In genomic region chr11:17951336-17951735, GRCm38 (mm10) we compare ENCODE assay signal across 12 mouse cellular contexts. TPM values are rescaled to one million over a fixed set of nuclear protein-coding genes. Genes with fewer than 3 reads are reported as not detected.
DNase-seq lines count a peak whose midpoint lies in the region; ATAC-seq and TF ChIP-seq lines count a peak whose summit lies in the region.
"Had no signal": no experiment of that assay in that cellular context is flagged by ENCODE, and none has a peak within 500 bp of the region (broad histone marks: within the 10 kb centered on the region; RNA-seq: fewer than 3 reads in every experiment).

No protein-coding gene starts in this region.

- no peak overlapping the region for H3K27ac ChIP-seq in hindbrain, embryonic 15.5 days (replicated peaks)
- no peak overlapping the region for H3K27ac ChIP-seq in hindbrain, embryonic 11.5 days (ENCODE audit: low read depth, low read length)
- H3K27ac ChIP-seq in cerebellum, adult 2 months (ENCODE audit: insufficient read depth, low read length): no peak overlapping the region
- no peak overlapping the region for H3K27ac ChIP-seq in liver, embryonic 12.5 days
- H3K27ac ChIP-seq: intestine, embryonic 15.5 days; liver, embryonic 13.5 days had no signal

- H3K4me2 ChIP-seq in hindbrain, embryonic 15.5 days: peak overlapping the region; percentile 74; the same call in 1 of the 2 replicates
- H3K4me2 ChIP-seq in hindbrain, embryonic 11.5 days (replicated peaks; ENCODE audit: low read depth, low read length): no peak overlapping the region
- no peak overlapping the region for H3K4me2 ChIP-seq in liver, embryonic 12.5 days
- H3K4me2 ChIP-seq: intestine, embryonic 15.5 days; liver, embryonic 13.5 days had no signal

- H3K36me3 ChIP-seq in hindbrain, embryonic 15.5 days: peaks cover 23% of the 10 kb centered on the region
- peaks cover 5% of the 10 kb centered on the region; the same call in 1 of the 2 replicates for H3K36me3 ChIP-seq in hindbrain, embryonic 11.5 days (ENCODE audit: control insufficient read depth, insufficient read depth, low read length)
- peaks cover 44% of the 10 kb centered on the region for H3K36me3 ChIP-seq in liver, embryonic 12.5 days

- H3K9me3 ChIP-seq in hindbrain, embryonic 15.5 days: no peaks in the 10 kb centered on the region
- H3K9me3 ChIP-seq in hindbrain, embryonic 11.5 days (ENCODE audit: control insufficient read depth, low read length): no peaks in the 10 kb centered on the region
- no peaks in the 10 kb centered on the region for H3K9me3 ChIP-seq in liver, embryonic 12.5 days (replicated peaks)
- H3K9me3 ChIP-seq: intestine, embryonic 15.5 days; liver, embryonic 13.5 days had no signal

- no peak overlapping the region for H3K4me3 ChIP-seq in hindbrain, embryonic 15.5 days
- H3K4me3 ChIP-seq in hindbrain, embryonic 11.5 days (ENCODE audit: low read depth, low read length): no peak overlapping the region
- no peak overlapping the region for H3K4me3 ChIP-seq in cerebellum, adult 2 months (replicated peaks; ENCODE audit: insufficient read depth, low read depth, low read length)
- H3K4me3 ChIP-seq in liver, embryonic 12.5 days: no peak overlapping the region
- H3K4me3 ChIP-seq: intestine, embryonic 15.5 days; liver, embryonic 13.5 days had no signal

- TF ChIP-seq POLR2A in cerebellum, adult 2 months (IDR thresholded peaks at IDR 0.05; ENCODE audit: borderline replicate concordance, insufficient read depth, low read length): no peak

- TF ChIP-seq CTCF in cerebellum, adult 2 months (IDR thresholded peaks at IDR 0.05; ENCODE audit: borderline replicate concordance, insufficient read depth, low read depth, low read length): no peak

- no peak overlapping the region for H3K9ac ChIP-seq in hindbrain, embryonic 15.5 days
- H3K9ac ChIP-seq in hindbrain, embryonic 11.5 days (ENCODE audit: low read depth, low read length): no peak overlapping the region
- H3K9ac ChIP-seq in liver, embryonic 12.5 days: no peak overlapping the region
- H3K9ac ChIP-seq: intestine, embryonic 15.5 days; liver, embryonic 13.5 days had no signal

- DNase-seq in hindbrain, embryonic 11.5 days (ENCODE audit: low spot score): no peak
- peak; percentile 41 to 51 for DNase-seq in cerebellum, adult 2 months
- DNase-seq in layer of hippocampus, adult 18-20 months (ENCODE audit: low spot score in 2 of 2): peak; percentile 15 to 67
- DNase-seq in right cerebral cortex, adult 18-20 months: peak; percentile 48
- no peak for DNase-seq in thymus, postnatal 14 days
- DNase-seq: embryo, embryonic 11 days; liver, embryonic 13.5 days had no signal

- no peak for ATAC-seq in hindbrain, embryonic 15.5 days (ENCODE audit: low FRiP score, low read depth)
- no peak for ATAC-seq in hindbrain, embryonic 11.5 days (ENCODE audit: low FRiP score)
- no peak for ATAC-seq in liver, embryonic 12.5 days
- no peak for ATAC-seq in inflammation-experienced regulatory T-cells, adult 6 months
- ATAC-seq: intestine, embryonic 15.5 days; midbrain, embryonic 16.5 days had no signal

- WGBS in hindbrain, embryonic 15.5 days: 61% methylated on average over 3 of the region's 3 CpGs
- WGBS in hindbrain, embryonic 11.5 days: 96% methylated on average over 3 of the region's 3 CpGs
- WGBS in cerebellum, adult 2 months: 19% methylated on average over 3 of the region's 3 CpGs
- WGBS in liver, embryonic 12.5 days (ENCODE audit: insufficient replicate concordance): 85% methylated on average over 3 of the region's 3 CpGs

- H3K27me3 ChIP-seq in hindbrain, embryonic 15.5 days: no peaks in the 10 kb centered on the region
- H3K27me3 ChIP-seq in hindbrain, embryonic 11.5 days (ENCODE audit: control insufficient read depth, insufficient read depth, low read length): no peaks in the 10 kb centered on the region
- no peaks in the 10 kb centered on the region for H3K27me3 ChIP-seq in cerebellum, adult 2 months (ENCODE audit: control insufficient read depth, insufficient read depth, low read length)
- no peaks in the 10 kb centered on the region for H3K27me3 ChIP-seq in liver, embryonic 12.5 days (replicated peaks)
- H3K27me3 ChIP-seq: intestine, embryonic 15.5 days; liver, embryonic 13.5 days had no signal

- peaks cover 24% of the 10 kb centered on the region for H3K4me1 ChIP-seq in hindbrain, embryonic 15.5 days (replicated peaks)
- H3K4me1 ChIP-seq in hindbrain, embryonic 11.5 days (replicated peaks; ENCODE audit: control insufficient read depth, insufficient read depth, low read length): no peaks in the 10 kb centered on the region
- no peaks in the 10 kb centered on the region; the same call in 1 of the 2 replicates for H3K4me1 ChIP-seq in cerebellum, adult 2 months (ENCODE audit: control insufficient read depth, insufficient read depth, low read length)
- peaks cover 11% of the 10 kb centered on the region for H3K4me1 ChIP-seq in liver, embryonic 12.5 days
- H3K4me1 ChIP-seq: intestine, embryonic 15.5 days had no signal

RNA-seq across cellular contexts. Expression of gene Etaa1, which starts 2.3 kb away (rescaled TPM):
- polyA plus RNA-seq in hindbrain, embryonic 15.5 days (2015; fragmentation: Nextera tagmentation; extraction: Ambion mirVana): 7.2 and 7.8 TPM in 2 replicates
- polyA plus RNA-seq in hindbrain, embryonic 11.5 days (2014; fragmentation: Nextera tagmentation; extraction: Ambion mirVana): 19.0 and 19.5 TPM in 2 replicates
- 6.4 and 6.7 TPM in 2 replicates for polyA plus RNA-seq in cerebellum, adult 2 months (2012; rRNA removed)
- total RNA-seq in layer of hippocampus, adult 18-20 months (2021): 1 to 10 TPM; 7.0 to 7.8 TPM
- polyA plus RNA-seq in liver, embryonic 12.5 days (2016; fragmentation: Nextera tagmentation; extraction: Ambion mirVana): 10.2 and 10.7 TPM in 2 replicates
- polyA plus RNA-seq in inflammation-experienced regulatory T-cells, adult 6 months (2017; shearing (Covaris generic)): 1 to 10 TPM; 3.6 to 5.1 (median 5.0) TPM

Comparison
In these comparisons a context has a peak if more than half of its experiments do, and no peak if none do; other contexts are left out.
1. DNase-seq: peak in cerebellum, adult 2 months (2 of 2), layer of hippocampus, adult 18-20 months (2 of 2) and right cerebral cortex, adult 18-20 months (single experiment); none in hindbrain, embryonic 11.5 days (single experiment) and thymus, postnatal 14 days (single experiment).